Mouse (Mus musculus) hindbrain, embryonic 14.5 days (tissue): ENCODE measurements around the gene Scn9a. TPM values are rescaled to one million over a fixed set of nuclear protein-coding genes. Genes with fewer than 3 reads are reported as not detected.

Source experiments
- ATAC-seq: fragments of 200-750 bp; cut with Nextera tagmentation; 2 replicates; pipeline ENCODE4 v1.8.0; 2017; ENCODE audit warnings: moderate number of reproducible peaks, mild to moderate bottlenecking, moderate TSS enrichment, moderate library complexity; ENCODE audit not compliant: low FRiP score
- DNase-seq: peaks from one replicate; pipeline ENCODE4 v3.0.0-alpha.2; 2015; ENCODE audit warnings: low spot score
- H3K27ac ChIP-seq: fragments of 300-500 bp; sonication (generic); 2 replicates; pipeline ENCODE4 v1.5.1; 2014; ENCODE audit warnings: mild to moderate bottlenecking, moderate library complexity
- H3K27me3 ChIP-seq: fragments of 300-500 bp; sonication (generic); 2 replicates; pipeline ENCODE4 v1.6.1; 2014; ENCODE audit warnings: mild to moderate bottlenecking, low read length, mixed read lengths; ENCODE audit not compliant: control insufficient read depth, insufficient read depth
- H3K36me3 ChIP-seq: fragments of 300-500 bp; sonication (generic); replicated peaks from 2 replicates; pipeline ENCODE4 v1.6.1; 2014; ENCODE audit not compliant: control insufficient read depth, insufficient read depth
- H3K4me1 ChIP-seq: fragments of 300-500 bp; sonication (generic); replicated peaks from 2 replicates; pipeline ENCODE4 v1.6.1; 2014; ENCODE audit warnings: antibody characterized with exemption, low read length, mixed read lengths; ENCODE audit not compliant: control insufficient read depth, insufficient read depth
- H3K4me2 ChIP-seq: fragments of 300-500 bp; sonication (generic); replicated peaks from 2 replicates; pipeline ENCODE4 v1.6.1; 2014; ENCODE audit warnings: mild to moderate bottlenecking, moderate library complexity
- H3K4me3 ChIP-seq: fragments of 300-500 bp; sonication (generic); replicated peaks from 2 replicates; pipeline ENCODE4 v1.5.1; 2014; ENCODE audit warnings: mild to moderate bottlenecking, low read length
- H3K9ac ChIP-seq: fragments of 300-500 bp; sonication (generic); 2 replicates; pipeline ENCODE4 v1.6.1; 2014
- H3K9me3 ChIP-seq: fragments of 300-500 bp; sonication (generic); 2 replicates; pipeline ENCODE4 v1.6.1; 2016; ENCODE audit warnings: low read length; ENCODE audit not compliant: control insufficient read depth
- WGBS: fragments of 180-500 bp; shearing (Covaris S2); extraction: QIAGEN DNeasy Blood & Tissue Kit; methylation state at CpG from one replicate; pipeline ENCODE4 v1.1.7; 2014; 5-methylcytosine and 5-hydroxymethylcytosine counted together
- polyA plus RNA-seq: library from polyadenylated mRNA; unstranded; fragments of >200 nt; fragmentation: Nextera tagmentation; extraction: Ambion mirVana; gene quantifications from 2 replicates; pipeline ENCODE4 v1.2.1, GENCODE M21; 2014

Scn9a gene
- polyA plus RNA-seq, 1 experiment from 2014 or later, result 10.5 TPM

- ATAC-seq (no peak), DNase-seq (no peak)
- H3K27me3 ChIP-seq, result no peaks in the 10 kb centered on the region
- no peaks in the 10 kb centered on the region for H3K4me1 ChIP-seq
- no peaks in the 10 kb centered on the region for H3K9me3 ChIP-seq
- 82% methylated on average over 3 of the region's 3 CpGs for WGBS
- no peak overlapping the region for H3K4me2 ChIP-seq
- no peak overlapping the region for H3K9ac ChIP-seq
- no peak overlapping the region for H3K4me3 ChIP-seq
- H3K36me3 ChIP-seq, result no peaks in the 10 kb centered on the region
- no peak overlapping the region for H3K27ac ChIP-seq
Observed at GRCm38 (mm10) chr2:66590151-66590550, 44.6 kb downstream of the Scn9a start.

- H3K27ac ChIP-seq, result peak overlapping the region; percentile 62
- no peaks in the 10 kb centered on the region for H3K27me3 ChIP-seq
- DNase-seq (peak; percentile 69), ATAC-seq (peak; percentile 90)
- 68% methylated on average over 5 of the region's 5 CpGs for WGBS
- no peaks in the 10 kb centered on the region for H3K9me3 ChIP-seq
- no peaks in the 10 kb centered on the region for H3K36me3 ChIP-seq
- peaks cover 9% of the 10 kb centered on the region; the same call in 1 of the 2 replicates for H3K4me1 ChIP-seq
- H3K4me2 ChIP-seq, result no peak overlapping the region
- no peak overlapping the region for H3K4me3 ChIP-seq
- no peak overlapping the region for H3K9ac ChIP-seq
Observed at GRCm38 (mm10) chr2:66580026-66580808, 54.5 kb downstream of the Scn9a start.

DNA sequence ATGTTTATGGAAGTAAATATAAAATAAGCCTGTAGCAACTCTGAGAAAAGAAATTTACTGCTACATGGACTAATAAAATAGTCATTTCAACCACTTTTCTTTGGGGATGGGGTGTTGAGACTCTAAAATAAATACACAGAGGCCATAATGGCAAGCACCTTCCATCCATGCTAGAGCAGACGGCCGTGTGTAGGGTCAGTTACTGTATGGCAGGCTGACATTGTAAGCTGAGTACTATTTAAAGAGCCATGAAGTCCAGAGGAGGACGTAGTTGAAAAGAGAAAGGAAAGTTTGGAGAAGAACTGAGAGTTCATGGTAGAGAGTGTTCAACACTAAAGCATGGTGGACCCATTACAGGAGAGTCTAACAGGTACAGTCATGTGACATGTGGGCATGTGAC, 86.5 kb downstream of the Scn9a start:
- H3K4me1 ChIP-seq, result no peaks in the 10 kb centered on the region
- H3K27ac ChIP-seq, result no peak overlapping the region
- ATAC-seq, result no peak
- no peak for DNase-seq
- H3K27me3 ChIP-seq, result no peaks in the 10 kb centered on the region
- no peak overlapping the region for H3K9ac ChIP-seq
- no peak overlapping the region for H3K4me3 ChIP-seq
- no peaks in the 10 kb centered on the region; the same call in none of the 2 replicates for H3K36me3 ChIP-seq
- H3K9me3 ChIP-seq, result no peaks in the 10 kb centered on the region
- 87% methylated on average over 3 of the region's 3 CpGs for WGBS
- no peak overlapping the region for H3K4me2 ChIP-seq

GRCm38 (mm10) chr2:66519966-66520365, 114.8 kb downstream of the Scn9a start:
- no peak for DNase-seq
- Histone ChIP-seq H3K9ac (no peak overlapping the region), H3K4me3 (no peak overlapping the region), H3K9me3 (no peaks in the 10 kb centered on the region), H3K36me3 (no peaks in the 10 kb centered on the region), H3K4me1 (no peaks in the 10 kb centered on the region), H3K4me2 (no peak overlapping the region), H3K27me3 (no peaks in the 10 kb centered on the region), H3K27ac (no peak overlapping the region)
- no peak for ATAC-seq
- 73% methylated on average over 3 of the region's 3 CpGs for WGBS

GRCm38 (mm10) chr2:66511424-66511823, 123.3 kb downstream of the Scn9a start:
- DNase-seq (no peak), ATAC-seq (no peak)
- Histone ChIP-seq H3K4me1 (no peaks in the 10 kb centered on the region), H3K4me3 (no peak overlapping the region), H3K27ac (no peak overlapping the region), H3K27me3 (no peaks in the 10 kb centered on the region), H3K9ac (no peak overlapping the region), H3K9me3 (no peaks in the 10 kb centered on the region), H3K4me2 (no peak overlapping the region), H3K36me3 (no peaks in the 10 kb centered on the region)
- 77% methylated on average over 2 of the region's 2 CpGs for WGBS

DNA sequence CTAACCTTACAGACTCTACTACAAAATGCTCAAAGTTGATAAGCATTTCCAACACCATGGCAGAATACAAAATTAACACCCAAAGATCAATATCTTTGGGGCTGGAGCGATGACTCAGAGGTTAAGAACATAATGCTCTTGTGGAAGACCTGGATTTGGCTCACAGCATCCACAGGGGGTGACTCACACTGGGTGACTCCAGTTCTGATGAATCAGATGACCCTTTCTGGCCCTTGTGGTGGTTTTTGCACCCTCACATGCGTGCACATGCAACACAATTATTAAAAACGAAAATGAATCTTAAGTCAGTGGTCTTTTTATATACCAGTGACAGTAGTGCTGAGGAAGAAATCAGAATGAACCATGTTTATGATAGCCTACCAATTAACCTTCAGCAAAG, 126.7 kb downstream of the Scn9a start:
- ATAC-seq (no peak), DNase-seq (no peak)
- H3K9me3 ChIP-seq, result no peaks in the 10 kb centered on the region
- no peak overlapping the region for H3K9ac ChIP-seq
- H3K27me3 ChIP-seq, result no peaks in the 10 kb centered on the region
- H3K4me1 ChIP-seq, result no peaks in the 10 kb centered on the region
- no peak overlapping the region for H3K4me3 ChIP-seq
- no peaks in the 10 kb centered on the region for H3K36me3 ChIP-seq
- H3K27ac ChIP-seq, result no peak overlapping the region
- WGBS, result 83% methylated on average over 3 of the region's 3 CpGs
- no peak overlapping the region for H3K4me2 ChIP-seq

DNA sequence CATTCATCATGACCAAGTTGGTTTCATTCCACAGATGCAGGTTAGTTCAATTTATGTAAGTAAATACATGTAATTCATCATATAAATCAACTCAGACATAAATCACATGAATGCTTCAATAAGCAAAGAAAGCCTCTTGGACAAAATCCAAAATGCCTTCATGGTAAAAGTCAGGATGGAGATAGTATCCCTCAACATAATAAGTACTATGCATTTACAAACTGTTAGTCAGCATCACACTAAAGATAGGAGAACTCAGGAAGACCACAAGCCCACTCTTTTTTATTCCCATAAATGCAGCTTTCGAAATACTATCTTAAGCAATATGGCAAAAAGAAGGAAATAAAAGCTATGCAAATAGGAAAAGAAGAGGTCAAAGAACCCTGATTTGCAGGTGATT, 127.1 kb downstream of the Scn9a start:
- no peak overlapping the region for H3K9ac ChIP-seq
- WGBS, result 100% methylated on average over 1 of the region's 1 CpGs
- ATAC-seq (no peak), DNase-seq (no peak)
- H3K27me3 ChIP-seq, result no peaks in the 10 kb centered on the region
- H3K27ac ChIP-seq, result no peak overlapping the region
- no peak overlapping the region for H3K4me3 ChIP-seq
- no peaks in the 10 kb centered on the region for H3K36me3 ChIP-seq
- no peaks in the 10 kb centered on the region for H3K4me1 ChIP-seq
- H3K4me2 ChIP-seq, result no peak overlapping the region
- no peaks in the 10 kb centered on the region for H3K9me3 ChIP-seq

DNA sequence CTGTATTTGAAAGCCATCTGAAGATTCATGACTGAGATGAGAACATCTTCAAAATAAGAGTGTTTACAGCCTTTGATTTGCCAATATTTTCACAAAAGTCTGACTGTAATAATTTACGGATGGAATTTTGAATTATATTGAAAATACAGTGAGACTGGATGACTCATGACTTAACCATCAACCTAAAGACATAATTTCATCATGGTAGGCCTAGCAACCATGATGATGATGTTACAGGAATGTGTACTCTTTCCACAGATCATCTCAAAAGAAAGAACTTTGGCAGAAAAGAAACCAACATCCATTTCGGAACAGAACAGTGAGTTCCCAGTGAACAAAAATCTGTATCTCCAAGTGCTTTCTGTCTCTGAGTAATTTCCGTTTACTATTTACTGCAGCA, 132.6 kb downstream of the Scn9a start:
- no peaks in the 10 kb centered on the region for H3K27me3 ChIP-seq
- WGBS, result 85% methylated on average over 3 of the region's 3 CpGs
- no peak overlapping the region for H3K4me2 ChIP-seq
- no peak overlapping the region for H3K27ac ChIP-seq
- no peak overlapping the region for H3K4me3 ChIP-seq
- no peak for ATAC-seq
- no peaks in the 10 kb centered on the region for H3K36me3 ChIP-seq
- H3K4me1 ChIP-seq, result no peaks in the 10 kb centered on the region
- H3K9me3 ChIP-seq, result no peaks in the 10 kb centered on the region
- H3K9ac ChIP-seq, result no peak overlapping the region
- DNase-seq, result no peak

DNA sequence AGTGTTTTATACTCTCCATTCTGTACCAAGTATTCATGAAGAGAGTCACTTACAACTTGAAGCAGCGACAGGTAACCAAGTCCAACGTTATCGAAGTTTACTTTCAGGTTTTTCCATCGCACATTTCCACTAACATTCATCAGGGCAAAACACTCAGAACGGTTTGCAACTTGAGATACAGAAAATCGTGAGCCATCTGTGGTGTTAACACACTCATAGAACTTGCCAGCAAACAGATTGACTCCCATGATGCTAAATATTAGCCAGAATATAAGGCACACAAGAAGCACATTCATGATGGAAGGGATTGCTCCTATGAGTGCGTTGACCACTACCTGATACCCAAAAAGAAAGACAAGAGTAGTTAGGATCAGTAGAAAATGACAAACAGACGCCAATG, 140.2 kb downstream of the Scn9a start:
- whole genome bisulfite sequencing, result 94% methylated on average over 8 of the region's 8 CpGs
- no peak overlapping the region for H3K27ac ChIP-seq
- H3K36me3 ChIP-seq, result no peaks in the 10 kb centered on the region
- no peak for DNase-seq
- H3K4me1 ChIP-seq, result no peaks in the 10 kb centered on the region
- H3K9ac ChIP-seq, result no peak overlapping the region
- no peaks in the 10 kb centered on the region for H3K9me3 ChIP-seq
- H3K4me2 ChIP-seq, result no peak overlapping the region
- ATAC-seq, result no peak
- H3K27me3 ChIP-seq, result no peaks in the 10 kb centered on the region
- H3K4me3 ChIP-seq, result no peak overlapping the region

- H3K36me3 ChIP-seq, result peaks cover 3% of the 10 kb centered on the region; the same call in 1 of the 2 replicates
- no peak overlapping the region for H3K27ac ChIP-seq
- H3K4me3 ChIP-seq, result no peak overlapping the region
- ATAC-seq, result no peak
- no peaks in the 10 kb centered on the region for H3K27me3 ChIP-seq
- H3K9me3 ChIP-seq, result no peaks in the 10 kb centered on the region
- no peak overlapping the region for H3K4me2 ChIP-seq
- no peak for DNase-seq
- 68% methylated on average over 2 of the region's 2 CpGs for WGBS
- H3K9ac ChIP-seq, result no peak overlapping the region
- no peaks in the 10 kb centered on the region for H3K4me1 ChIP-seq
Observed at GRCm38 (mm10) chr2:66478395-66478794, 156.4 kb downstream of the Scn9a start.
